Comparison of ENCODE assay signal across 16 mouse cellular contexts in genomic region chr10:70077452-70077851, GRCm38 (mm10). TPM values are rescaled to one million over a fixed set of nuclear protein-coding genes. Genes with fewer than 3 reads are reported as not detected.
DNase-seq lines count a peak whose midpoint lies in the region; ATAC-seq and TF ChIP-seq lines count a peak whose summit lies in the region.
"Had no signal": no experiment of that assay in that cellular context is flagged by ENCODE, and none has a peak within 500 bp of the region (broad histone marks: within the 10 kb centered on the region; RNA-seq: fewer than 3 reads in every experiment).

No protein-coding gene starts in this region.

- no peak for DNase-seq in hindbrain, embryonic 10.5 days (ENCODE audit: low spot score)
- DNase-seq in neural tube, embryonic 10.5 days (ENCODE audit: extremely low spot score, low spot score) = no peak
- peak; percentile 79 for DNase-seq in hindbrain, postnatal 0 days (ENCODE audit: low spot score)
- DNase-seq in kidney, postnatal 25 days = no peak
- no peak for DNase-seq in adipocyte (ENCODE audit: low spot score)
- DNase-seq: adrenal gland, postnatal 36 days; heart, adult 11 months; thymus, postnatal 14 days had no signal

- TF ChIP-seq CTCF in hindbrain, postnatal 0 days (IDR thresholded peaks at IDR 0.05; ENCODE audit: low read depth) = no peak

- no peak overlapping the region for H3K4me2 ChIP-seq in hindbrain, embryonic 13.5 days
- no peak overlapping the region for H3K4me2 ChIP-seq in neural tube, embryonic 13.5 days
- no peak overlapping the region for H3K4me2 ChIP-seq in hindbrain, postnatal 0 days (ENCODE audit: low read depth, low read length)
- no peak overlapping the region for H3K4me2 ChIP-seq in neural tube, embryonic 15.5 days
- H3K4me2 ChIP-seq: intestine, embryonic 15.5 days; liver, embryonic 12.5 days; neural tube, embryonic 12.5 days had no signal

- H3K36me3 ChIP-seq in hindbrain, embryonic 13.5 days = no peaks in the 10 kb centered on the region
- no peaks in the 10 kb centered on the region for H3K36me3 ChIP-seq in hindbrain, embryonic 10.5 days
- no peaks in the 10 kb centered on the region for H3K36me3 ChIP-seq in neural tube, embryonic 13.5 days
- no peaks in the 10 kb centered on the region for H3K36me3 ChIP-seq in hindbrain, postnatal 0 days (ENCODE audit: insufficient read depth, low read length)
- H3K36me3 ChIP-seq in neural tube, embryonic 15.5 days = no peaks in the 10 kb centered on the region
- H3K36me3 ChIP-seq: G1E; intestine, embryonic 15.5 days; liver, embryonic 12.5 days; neural tube, embryonic 12.5 days had no signal

- no peak overlapping the region for H3K9ac ChIP-seq in hindbrain, embryonic 13.5 days
- no peak overlapping the region for H3K9ac ChIP-seq in neural tube, embryonic 13.5 days
- no peak overlapping the region for H3K9ac ChIP-seq in hindbrain, postnatal 0 days (replicated peaks; ENCODE audit: low read length)
- no peak overlapping the region for H3K9ac ChIP-seq in neural tube, embryonic 15.5 days (replicated peaks)
- H3K9ac ChIP-seq: intestine, embryonic 15.5 days; liver, embryonic 12.5 days; neural tube, embryonic 12.5 days had no signal

- no peaks in the 10 kb centered on the region for H3K9me3 ChIP-seq in hindbrain, embryonic 13.5 days
- H3K9me3 ChIP-seq in hindbrain, embryonic 10.5 days = no peaks in the 10 kb centered on the region
- no peaks in the 10 kb centered on the region for H3K9me3 ChIP-seq in neural tube, embryonic 13.5 days
- H3K9me3 ChIP-seq in hindbrain, postnatal 0 days (ENCODE audit: low read length) = no peaks in the 10 kb centered on the region
- H3K9me3 ChIP-seq in neural tube, embryonic 15.5 days (replicated peaks) = no peaks in the 10 kb centered on the region
- H3K9me3 ChIP-seq: G1E; intestine, embryonic 15.5 days; liver, embryonic 12.5 days; neural tube, embryonic 12.5 days had no signal

- H3K27ac ChIP-seq in hindbrain, embryonic 13.5 days = peak overlapping the region; percentile 80
- H3K27ac ChIP-seq in hindbrain, embryonic 10.5 days = no peak overlapping the region
- peak overlapping the region; percentile 78 for H3K27ac ChIP-seq in neural tube, embryonic 13.5 days (replicated peaks)
- H3K27ac ChIP-seq in hindbrain, postnatal 0 days = peak overlapping the region; percentile 62; the same call in 1 of the 2 replicates
- peak overlapping the region; percentile 77 for H3K27ac ChIP-seq in neural tube, embryonic 15.5 days (replicated peaks)
- H3K27ac ChIP-seq: intestine, embryonic 15.5 days; kidney, postnatal 0 days; liver, embryonic 12.5 days; neural tube, embryonic 12.5 days had no signal

- no peaks in the 10 kb centered on the region for H3K27me3 ChIP-seq in hindbrain, embryonic 13.5 days
- H3K27me3 ChIP-seq in hindbrain, embryonic 10.5 days (ENCODE audit: insufficient read depth, poor library complexity, severe bottlenecking) = no peaks in the 10 kb centered on the region
- H3K27me3 ChIP-seq in neural tube, embryonic 13.5 days = no peaks in the 10 kb centered on the region
- H3K27me3 ChIP-seq in hindbrain, postnatal 0 days (ENCODE audit: insufficient read depth, low read length) = no peaks in the 10 kb centered on the region
- H3K27me3 ChIP-seq in neural tube, embryonic 15.5 days (replicated peaks) = no peaks in the 10 kb centered on the region
- H3K27me3 ChIP-seq: intestine, embryonic 15.5 days; liver, embryonic 12.5 days; neural tube, embryonic 12.5 days had no signal

- H3K4me1 ChIP-seq in hindbrain, embryonic 13.5 days (replicated peaks) = peaks cover 21% of the 10 kb centered on the region
- H3K4me1 ChIP-seq in hindbrain, embryonic 10.5 days (replicated peaks) = 0 out of 2 replicates have a peak, but pooled peaks cover 4% of the 10 kb centered on the region
- peaks cover 21% of the 10 kb centered on the region for H3K4me1 ChIP-seq in neural tube, embryonic 13.5 days (replicated peaks)
- peaks cover 3% of the 10 kb centered on the region; the same call in 1 of the 2 replicates for H3K4me1 ChIP-seq in hindbrain, postnatal 0 days (ENCODE audit: insufficient read depth, low read length)
- peaks cover 13% of the 10 kb centered on the region for H3K4me1 ChIP-seq in neural tube, embryonic 15.5 days
- H3K4me1 ChIP-seq: intestine, embryonic 15.5 days; liver, embryonic 12.5 days had no signal

- 46% methylated on average over 4 of the region's 4 CpGs for WGBS in hindbrain, embryonic 13.5 days
- 80% methylated on average over 4 of the region's 4 CpGs for WGBS in hindbrain, embryonic 10.5 days
- WGBS in neural tube, embryonic 13.5 days = 39% methylated on average over 4 of the region's 4 CpGs
- 34% methylated on average over 4 of the region's 4 CpGs for WGBS in hindbrain, postnatal 0 days
- WGBS in neural tube, embryonic 15.5 days = 31% methylated on average over 4 of the region's 4 CpGs

- H3K4me3 ChIP-seq in hindbrain, embryonic 13.5 days = no peak overlapping the region
- no peak overlapping the region for H3K4me3 ChIP-seq in hindbrain, embryonic 10.5 days
- H3K4me3 ChIP-seq in neural tube, embryonic 13.5 days = no peak overlapping the region
- no peak overlapping the region for H3K4me3 ChIP-seq in hindbrain, postnatal 0 days (ENCODE audit: low read length)
- H3K4me3 ChIP-seq in neural tube, embryonic 15.5 days (replicated peaks) = no peak overlapping the region
- H3K4me3 ChIP-seq: intestine, embryonic 15.5 days; liver, embryonic 12.5 days; neural tube, embryonic 12.5 days had no signal

- peak; percentile 73; the same call in 1 of the 2 replicates for ATAC-seq in hindbrain, embryonic 13.5 days (ENCODE audit: low FRiP score)
- ATAC-seq in neural tube, embryonic 13.5 days (ENCODE audit: low read depth) = peak; percentile 68
- ATAC-seq in hindbrain, postnatal 0 days = 0 out of 2 replicates have a peak, but pooled peaks have one; percentile 49
- ATAC-seq in neural tube, embryonic 15.5 days (ENCODE audit: low FRiP score) = peak; percentile 61; the same call in 1 of the 2 replicates
- ATAC-seq: intestine, embryonic 15.5 days; liver, embryonic 12.5 days had no signal

RNA-seq across cellular contexts. Expression of gene Ccdc6, which starts 19.5 kb away (rescaled TPM):
- polyA plus RNA-seq in hindbrain, embryonic 13.5 days (2015; fragmentation: Nextera tagmentation; extraction: Ambion mirVana) = 23.5 and 24.1 TPM in 2 replicates
- polyA plus RNA-seq in hindbrain, embryonic 10.5 days (2016; fragmentation: Nextera tagmentation; extraction: Ambion mirVana) = 14.2 and 18.2 TPM in 2 replicates
- 20.6 and 22.3 TPM in 2 replicates for polyA plus RNA-seq in neural tube, embryonic 13.5 days (2015; fragmentation: Nextera tagmentation; extraction: Ambion mirVana)
- total RNA-seq in hindbrain, postnatal 0 days (2014; rRNA removed) = 28.0 and 29.7 TPM in 2 replicates
- 22.6 and 22.9 TPM in 2 replicates for polyA plus RNA-seq in hindbrain, postnatal 0 days (2015; fragmentation: Nextera tagmentation; extraction: Ambion mirVana)
- polyA plus RNA-seq in neural tube, embryonic 15.5 days (2015; fragmentation: Nextera tagmentation; extraction: Ambion mirVana) = 22.3 and 22.7 TPM in 2 replicates
